Mouse (Mus musculus): ENCODE data around the gene Nkx1-1.

Nkx1-1 gene

GRCm38 (mm10) chr5:33433201-33434138, at the start of gene Nkx1-1:
Gene Nkx1-1, minus strand, starts transcription at chr5:33433976.
- no peak for DNase-seq

GRCm38 (mm10) chr5:33481318-33481685, 47.5 kb upstream of the Nkx1-1 start:
- DNase-seq, result no peak

- no peak for DNase-seq
Observed at GRCm38 (mm10) chr5:33480582-33481317, 47.0 kb upstream of the Nkx1-1 start.

- no peak for DNase-seq
Observed at GRCm38 (mm10) chr5:33465464-33465863, 31.7 kb upstream of the Nkx1-1 start.

- DNase-seq, result no peak
Observed at GRCm38 (mm10) chr5:33464390-33464789, 30.6 kb upstream of the Nkx1-1 start.

GRCm38 (mm10) chr5:33459111-33459510, 25.3 kb upstream of the Nkx1-1 start:
- DNase-seq, result no peak

- DNase-seq, result no peak
Observed at GRCm38 (mm10) chr5:33458132-33458622, 24.4 kb upstream of the Nkx1-1 start.

GRCm38 (mm10) chr5:33455737-33456136, 22.0 kb upstream of the Nkx1-1 start:
- no peak for DNase-seq

GRCm38 (mm10) chr5:33443794-33444193, 10.0 kb upstream of the Nkx1-1 start:
- no peak for DNase-seq

- DNase-seq, result peak; percentile 27
Observed at GRCm38 (mm10) chr5:33442927-33443710, 9.3 kb upstream of the Nkx1-1 start.

- DNase-seq, result peak; percentile 91
Observed at GRCm38 (mm10) chr5:33438214-33438613, 4.4 kb upstream of the Nkx1-1 start.

GRCm38 (mm10) chr5:33435941-33436340, 2.2 kb upstream of the Nkx1-1 start:
- no peak for DNase-seq

- DNase-seq, result no peak
Observed at GRCm38 (mm10) chr5:33435151-33435550, 1.4 kb upstream of the Nkx1-1 start.

- DNase-seq, result no peak
Observed at GRCm38 (mm10) chr5:33434141-33434780, 485 bp upstream of the Nkx1-1 start.

- DNase-seq, result no peak
Observed at GRCm38 (mm10) chr5:33432057-33432935, 1.5 kb downstream of the Nkx1-1 start.

- no peak for DNase-seq
Observed at GRCm38 (mm10) chr5:33431173-33432005, 2.4 kb downstream of the Nkx1-1 start.

- no peak for DNase-seq
Observed at GRCm38 (mm10) chr5:33430511-33431172, 3.1 kb downstream of the Nkx1-1 start.

GRCm38 (mm10) chr5:33430106-33430505, 3.7 kb downstream of the Nkx1-1 start:
- no peak for DNase-seq

GRCm38 (mm10) chr5:33427461-33427860, 6.3 kb downstream of the Nkx1-1 start:
- no peak for DNase-seq

GRCm38 (mm10) chr5:33420313-33420712, 13.5 kb downstream of the Nkx1-1 start:
- DNase-seq, result no peak
